Mouse (Mus musculus): Measurements from ENCODE around the gene Serbp1.

The Serbp1 gene

DNA sequence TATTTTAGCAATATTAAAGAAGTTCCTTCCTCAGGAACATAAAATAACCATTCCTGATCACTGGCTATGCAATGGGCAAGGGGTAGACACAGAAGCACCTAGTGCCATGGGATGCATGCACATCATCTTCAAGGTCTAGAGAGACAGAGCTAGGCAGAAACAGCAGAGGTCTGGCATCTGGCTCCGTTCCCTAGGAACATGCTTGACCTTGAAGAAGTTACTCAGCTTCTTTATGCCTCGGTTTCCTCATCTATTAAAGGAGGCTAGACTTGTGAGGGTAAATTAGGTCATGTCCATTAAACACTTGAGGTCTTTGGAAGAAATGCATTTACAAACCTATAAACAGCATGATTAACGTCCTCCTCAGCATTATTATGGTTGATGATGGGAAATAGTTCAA lies 2.3 kb upstream of the Serbp1 start:
- DNase-seq (ENCODE audit: low spot score): no peak

DNA sequence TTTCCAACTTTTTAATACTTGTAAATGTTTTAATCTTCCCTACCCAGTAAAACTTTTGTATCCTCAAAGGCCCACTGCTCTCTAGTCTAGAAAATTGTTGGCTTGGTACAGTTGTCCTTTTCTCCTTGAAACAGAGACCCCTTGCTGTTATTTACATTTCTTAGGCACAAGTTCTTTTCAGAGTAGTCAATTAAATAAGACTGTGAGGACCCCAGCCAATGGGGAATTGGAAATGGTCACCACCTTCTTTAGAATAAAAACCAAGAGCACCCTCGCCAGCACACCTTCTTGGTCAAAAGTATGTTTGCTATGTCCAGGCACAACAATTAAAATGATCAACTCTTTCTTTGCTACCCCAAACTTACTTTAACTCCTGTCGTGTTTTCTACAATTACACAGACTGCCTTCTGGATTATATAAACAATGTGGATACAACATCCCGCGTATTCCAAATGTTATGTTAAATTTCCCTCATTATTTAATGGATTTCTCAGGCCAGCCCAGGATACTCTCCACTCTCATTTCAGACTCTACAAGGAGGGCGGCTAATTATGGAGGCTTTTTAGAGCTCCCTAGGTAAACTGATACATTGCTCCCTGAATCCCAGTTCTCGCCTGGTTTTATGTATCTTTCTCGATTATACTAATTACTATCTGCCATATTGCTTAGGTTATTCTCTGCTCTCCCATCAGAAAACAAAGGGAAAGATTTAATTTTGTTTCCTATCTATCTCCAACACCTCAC lies 1.3 kb upstream of the Serbp1 start:
- DNase-seq (ENCODE audit: low spot score): no peak

DNA sequence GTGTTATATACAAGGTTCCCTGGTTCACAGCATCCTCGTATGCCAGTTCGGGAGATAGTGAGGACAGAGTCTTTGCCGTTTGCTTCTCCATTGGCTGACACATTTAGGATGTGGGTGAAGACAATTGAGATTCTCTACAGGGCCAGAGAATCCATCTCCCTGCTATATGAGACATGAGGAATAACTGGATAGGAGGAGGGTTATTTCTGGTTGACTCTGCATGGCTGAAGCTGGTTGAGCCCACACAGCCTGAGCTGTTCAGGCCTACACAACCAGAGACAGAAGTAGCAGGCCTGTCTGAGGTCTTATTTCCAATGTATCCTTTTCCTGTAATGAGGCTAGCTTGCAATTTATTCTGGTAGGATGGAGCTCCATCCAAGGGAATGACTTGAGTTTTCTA lies 3.3 kb downstream of the Serbp1 start:
- DNase-seq (ENCODE audit: low spot score): no peak

DNA sequence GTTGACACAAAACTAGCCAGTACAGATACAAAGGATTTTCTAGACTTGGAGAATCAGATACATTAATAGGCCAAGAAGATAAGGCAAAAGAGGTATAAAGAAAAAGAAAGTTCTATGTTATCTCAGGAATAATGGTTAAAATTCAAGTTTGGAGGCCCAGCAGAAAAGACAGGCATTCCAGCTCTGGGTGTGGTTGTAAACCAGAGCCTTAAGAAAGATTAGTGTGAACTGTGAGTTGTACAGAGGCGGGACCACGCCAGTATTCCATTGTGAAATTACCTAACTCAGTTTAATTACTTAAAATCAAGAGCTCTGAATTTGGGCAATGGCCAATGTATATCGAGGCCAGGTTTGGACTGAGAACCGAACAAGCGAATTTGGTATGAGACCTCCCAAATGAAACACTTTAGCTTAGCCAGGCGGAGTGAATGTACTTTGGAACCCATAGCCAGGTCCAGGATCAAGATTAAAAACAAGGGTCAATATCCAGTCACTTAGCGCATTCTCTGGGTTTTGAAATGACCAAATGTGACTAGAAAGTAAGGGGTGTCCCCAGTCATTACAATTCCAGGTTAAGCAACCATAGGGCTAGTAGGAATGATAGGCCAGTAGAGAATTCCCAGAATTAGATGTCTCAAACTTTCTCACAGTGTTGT lies 5.9 kb downstream of the Serbp1 start:
- no peak for DNase-seq (ENCODE audit: low spot score)

DNA sequence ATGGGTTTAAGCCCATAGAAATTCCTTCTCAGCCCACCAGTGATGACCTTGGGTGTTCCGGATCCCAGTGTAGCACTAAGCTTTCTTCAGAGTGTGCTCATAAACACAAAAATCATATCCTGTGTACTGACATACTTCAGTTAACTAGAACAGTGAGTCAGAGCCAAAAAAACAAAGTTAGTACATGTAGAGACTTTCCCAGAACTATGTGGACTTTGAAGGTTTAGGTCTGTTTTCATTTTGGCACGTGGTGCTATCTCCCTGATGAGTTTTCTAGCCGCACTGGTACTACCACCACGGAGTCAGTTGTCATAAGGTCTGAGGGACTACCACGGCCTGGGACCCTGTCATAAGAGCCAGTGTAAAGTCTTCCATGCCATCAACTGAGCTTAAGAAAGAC lies 6.5 kb downstream of the Serbp1 start:
- no peak for DNase-seq (ENCODE audit: low spot score)

DNA sequence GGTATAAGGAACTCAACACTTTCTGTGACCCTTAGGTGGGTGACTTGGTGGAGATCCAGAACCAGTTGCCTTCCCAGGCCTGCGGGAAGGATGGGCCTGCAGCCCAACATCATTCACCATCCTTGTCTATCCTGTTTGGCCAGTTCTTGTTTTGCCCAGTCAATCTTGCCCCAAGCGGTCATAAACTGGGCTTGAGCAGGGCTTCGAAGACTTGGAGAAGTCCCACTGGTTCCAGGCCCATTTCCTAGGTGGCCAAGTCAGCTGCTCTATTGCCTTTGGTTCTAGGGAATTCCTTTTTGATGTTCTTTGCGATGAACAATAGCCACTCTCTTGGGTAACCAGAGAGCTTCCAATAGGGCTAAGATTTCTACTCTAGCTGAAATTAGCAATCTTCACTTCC lies 13.1 kb downstream of the Serbp1 start:
- DNase-seq (ENCODE audit: low spot score): no peak

DNA sequence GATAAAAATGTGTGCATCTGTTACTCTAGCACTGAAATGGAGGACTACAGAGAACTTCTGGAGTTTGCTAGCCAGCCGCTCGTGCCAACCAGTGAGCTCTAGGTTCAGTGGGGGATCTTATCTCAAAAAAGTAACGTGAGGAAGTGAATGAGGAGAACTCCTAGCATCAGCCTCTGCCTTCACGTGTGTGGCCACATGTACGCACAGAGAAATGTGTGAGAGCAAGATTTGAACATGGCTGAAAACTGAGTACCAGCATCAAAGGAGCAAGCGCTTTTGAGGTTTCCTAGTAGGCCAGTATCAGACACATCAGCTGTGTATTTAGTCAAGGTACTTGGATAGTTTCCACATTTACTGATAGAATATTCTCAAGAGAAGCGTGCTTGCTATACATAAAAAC lies 27.0 kb downstream of the Serbp1 start:
- DNase-seq (ENCODE audit: low spot score): no peak

DNA sequence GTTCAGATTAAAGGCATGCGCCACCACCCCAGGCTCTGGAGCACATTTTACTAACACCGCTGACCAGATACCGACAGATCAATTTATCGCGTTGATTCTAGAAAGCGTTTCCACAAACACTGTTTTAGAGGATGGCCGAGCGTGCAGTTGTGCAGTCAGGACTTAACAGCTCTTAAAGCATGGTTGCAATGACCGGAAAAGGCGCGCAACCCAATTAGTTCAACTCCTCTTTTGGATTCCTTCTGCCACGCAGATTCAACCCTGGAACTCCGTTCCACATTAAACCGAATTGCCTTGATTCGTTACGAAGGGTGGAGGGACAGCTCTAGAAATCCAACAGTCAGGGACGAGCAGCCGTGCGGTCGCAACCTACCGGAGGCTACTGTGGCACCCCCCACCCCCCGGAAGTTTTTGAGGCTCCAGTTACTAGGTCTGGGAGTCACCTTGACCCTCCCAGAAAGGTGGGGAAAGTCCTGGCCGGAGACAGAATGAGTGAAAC lies 28.2 kb downstream of the Serbp1 start:
- DNase-seq (ENCODE audit: low spot score): peak; percentile 15

DNA sequence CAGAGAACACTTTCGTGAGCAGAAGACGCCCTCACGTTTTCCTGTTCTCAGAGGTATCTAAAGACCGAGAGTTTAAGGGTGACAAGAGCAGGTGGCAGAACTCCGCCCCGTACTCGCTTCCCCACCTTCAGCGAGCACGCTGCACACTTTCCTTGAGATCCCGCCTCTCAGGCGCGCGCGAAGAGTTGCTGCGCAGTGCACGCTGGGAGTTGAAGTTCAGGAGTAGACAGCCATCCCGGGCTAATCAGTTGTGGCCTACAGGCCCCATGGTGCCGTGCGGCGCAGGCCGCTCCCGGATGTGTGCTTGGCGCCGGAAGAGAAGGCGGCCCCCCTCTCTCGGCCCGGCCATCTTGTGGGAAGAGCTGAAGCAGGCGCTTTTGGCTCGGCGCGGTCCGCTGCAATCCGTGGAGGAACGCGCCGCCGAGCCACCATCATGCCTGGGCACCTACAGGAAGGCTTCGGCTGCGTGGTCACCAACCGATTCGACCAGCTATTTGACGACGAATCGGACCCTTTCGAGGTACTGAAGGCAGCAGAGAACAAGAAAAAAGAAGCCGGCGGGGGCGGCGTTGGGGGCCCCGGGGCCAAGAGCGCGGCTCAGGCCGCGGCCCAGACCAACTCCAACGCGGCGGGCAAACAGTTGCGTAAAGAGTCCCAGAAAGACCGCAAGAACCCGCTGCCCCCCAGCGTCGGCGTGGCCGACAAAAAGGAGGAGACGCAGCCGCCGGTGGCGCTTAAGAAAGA lies 28.9 kb downstream of the Serbp1 start:
- peak; percentile 95 for DNase-seq (ENCODE audit: low spot score)

DNA sequence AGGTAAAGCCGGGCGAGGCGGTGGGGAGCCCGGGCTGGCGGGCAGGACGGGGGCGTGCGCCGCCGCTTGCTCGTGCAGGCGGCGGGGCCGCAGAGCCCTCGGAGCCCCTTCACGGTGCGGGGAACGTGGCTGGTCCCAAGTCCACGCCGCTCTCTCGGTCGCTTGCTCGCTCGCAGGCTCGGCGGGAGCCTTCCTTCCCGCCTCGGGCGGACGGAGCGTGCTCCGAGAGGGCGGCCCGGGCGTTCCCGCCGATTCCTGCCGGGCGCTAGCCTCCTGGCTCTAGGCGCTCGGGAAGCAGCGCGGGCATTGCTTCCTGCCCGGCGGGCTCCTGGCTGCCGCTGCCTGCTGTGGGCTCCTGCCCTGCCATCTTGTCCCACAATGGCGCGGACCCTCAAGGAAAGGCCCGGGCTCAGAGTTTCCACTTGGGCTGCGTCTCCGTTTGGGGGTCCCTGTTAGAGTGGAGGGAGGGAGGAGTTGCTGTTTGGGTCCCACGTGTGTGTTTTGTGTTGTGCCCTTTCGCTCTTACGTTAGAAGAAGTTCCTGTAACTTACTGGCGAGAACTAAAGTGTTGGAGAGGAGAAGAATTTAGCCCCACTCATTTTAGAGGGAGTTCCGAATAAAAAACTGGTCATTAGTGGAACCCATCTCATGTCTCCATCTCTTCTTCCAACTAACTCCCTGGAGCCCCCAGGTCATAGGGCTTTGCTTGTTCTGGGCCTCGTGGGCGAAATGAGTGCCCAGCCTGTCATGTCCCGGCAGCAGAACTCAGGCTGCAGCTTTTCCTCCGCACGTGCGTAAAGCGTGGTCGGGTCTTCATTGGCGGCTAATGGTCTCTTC lies 29.6 kb downstream of the Serbp1 start:
- DNase-seq (ENCODE audit: low spot score): peak; percentile 43

DNA sequence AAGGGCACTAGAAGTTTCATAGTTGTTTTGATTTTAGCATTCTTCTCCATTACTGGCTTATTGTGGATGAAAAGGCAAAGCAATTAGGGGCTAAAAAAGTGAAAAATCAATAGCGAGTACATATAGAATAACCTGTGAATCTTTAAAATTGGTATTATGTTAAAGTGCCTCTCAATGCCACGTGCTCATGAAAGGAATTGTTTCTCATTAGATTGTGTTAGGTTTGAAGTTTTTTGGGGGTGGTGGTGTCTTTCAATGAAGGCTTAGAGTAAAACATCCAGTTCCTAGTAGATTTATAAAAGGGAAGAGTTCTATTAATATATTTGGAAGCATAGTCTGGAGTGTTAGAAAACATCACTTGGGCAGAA lies 30.3 kb downstream of the Serbp1 start:
- DNase-seq (ENCODE audit: low spot score): no peak

DNA sequence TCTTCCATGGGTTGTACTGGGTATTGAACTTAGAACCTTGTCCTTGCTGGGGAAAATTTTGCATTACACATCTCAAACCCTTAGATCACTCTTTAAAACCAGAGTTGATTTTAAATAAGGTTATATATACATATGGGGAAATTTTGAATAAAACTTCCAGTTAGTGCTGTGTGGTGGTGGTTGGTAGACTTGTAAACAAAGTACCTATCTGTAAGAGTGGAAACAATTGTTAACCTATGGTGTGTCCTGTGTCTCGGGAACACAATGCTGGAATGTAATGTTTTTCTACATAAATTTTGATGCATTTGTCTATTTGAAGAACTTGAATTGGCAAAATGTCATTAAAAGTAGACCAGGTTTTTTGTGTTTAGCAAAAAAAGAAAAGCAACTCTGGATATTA lies 31.0 kb downstream of the Serbp1 start:
- DNase-seq (ENCODE audit: low spot score): no peak

DNA sequence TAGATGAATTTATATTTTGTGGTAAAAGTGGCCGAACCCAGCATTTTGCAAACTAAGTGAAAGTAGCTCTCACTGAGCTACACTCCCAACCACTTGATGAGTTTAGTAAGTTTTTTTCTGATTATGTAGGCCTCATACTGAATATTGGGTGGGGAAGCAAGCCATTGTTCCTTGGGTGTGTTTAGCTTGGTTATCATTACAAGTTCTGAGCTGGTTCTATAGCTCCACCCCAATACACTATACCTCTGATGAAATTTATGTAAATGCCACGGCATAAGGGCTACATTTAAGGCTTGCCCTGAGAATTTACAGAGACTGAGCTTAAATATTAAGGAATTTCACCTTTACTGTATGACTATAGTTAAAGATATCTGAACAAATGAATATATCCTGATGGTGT lies 31.5 kb downstream of the Serbp1 start:
- no peak for DNase-seq (ENCODE audit: low spot score)

DNA sequence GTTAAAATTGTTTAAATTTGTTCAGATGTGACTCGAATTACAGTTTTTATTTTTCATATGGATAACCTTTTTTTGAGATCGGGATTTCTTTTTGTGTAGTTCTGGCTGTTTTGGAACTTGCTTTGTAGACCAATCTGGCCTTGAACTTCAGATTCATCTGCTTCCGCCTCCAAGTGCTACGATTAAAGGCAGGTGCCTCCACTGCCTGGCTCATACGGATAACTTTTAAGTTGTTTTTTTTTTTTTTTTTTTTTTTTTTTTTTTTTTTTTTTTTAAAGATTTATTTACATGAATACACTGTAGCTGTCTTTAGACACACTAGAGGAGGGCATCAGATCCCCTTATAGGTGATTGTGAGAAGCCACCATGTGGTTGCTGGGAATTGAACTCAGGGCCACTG lies 40.0 kb downstream of the Serbp1 start:
- DNase-seq (ENCODE audit: low spot score): no peak

DNA sequence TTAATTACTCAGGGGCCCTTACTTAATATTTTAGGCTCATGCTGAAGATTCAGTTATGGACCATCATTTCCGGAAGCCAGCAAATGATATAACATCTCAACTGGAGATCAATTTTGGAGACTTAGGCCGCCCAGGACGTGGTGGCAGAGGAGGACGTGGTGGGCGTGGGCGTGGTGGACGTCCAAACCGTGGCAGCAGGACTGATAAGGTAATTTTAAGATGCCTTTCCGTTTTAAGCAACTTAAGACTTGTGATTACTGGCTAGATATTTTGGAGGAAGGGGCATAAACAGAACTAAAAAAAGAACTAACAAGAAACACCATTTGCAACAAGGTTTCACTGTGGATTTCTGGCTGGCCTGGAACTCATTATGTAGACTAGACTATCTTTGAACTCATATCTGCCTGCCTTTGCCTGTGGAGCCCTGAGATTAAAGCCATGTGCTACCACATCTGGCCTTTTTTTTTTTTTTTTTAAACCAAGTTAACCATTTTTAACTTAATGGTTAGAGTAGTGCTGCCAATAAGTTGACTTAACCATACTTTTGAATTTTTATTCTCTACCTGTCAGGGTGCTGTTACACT lies 43.7 kb downstream of the Serbp1 start:
- no peak for DNase-seq (ENCODE audit: low spot score)

DNA sequence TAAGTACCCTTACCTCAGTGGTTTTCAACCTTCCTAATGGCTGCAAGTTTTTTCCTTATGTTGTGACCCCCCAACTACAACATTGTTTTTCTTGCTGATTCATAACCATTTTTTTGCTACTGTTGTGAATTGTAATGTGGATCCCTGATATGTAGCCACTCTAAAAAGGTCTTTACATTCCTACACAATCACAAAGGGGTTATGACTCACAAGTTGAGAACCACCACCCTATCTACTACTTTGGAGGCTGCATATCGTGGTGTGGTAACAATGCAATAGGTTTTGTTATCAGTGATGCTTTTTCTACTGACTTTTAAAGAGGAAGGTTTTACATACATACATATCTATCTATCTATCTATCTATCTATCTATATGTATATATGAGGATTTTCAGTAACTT lies 44.9 kb downstream of the Serbp1 start:
- no peak for DNase-seq (ENCODE audit: low spot score)

DNA sequence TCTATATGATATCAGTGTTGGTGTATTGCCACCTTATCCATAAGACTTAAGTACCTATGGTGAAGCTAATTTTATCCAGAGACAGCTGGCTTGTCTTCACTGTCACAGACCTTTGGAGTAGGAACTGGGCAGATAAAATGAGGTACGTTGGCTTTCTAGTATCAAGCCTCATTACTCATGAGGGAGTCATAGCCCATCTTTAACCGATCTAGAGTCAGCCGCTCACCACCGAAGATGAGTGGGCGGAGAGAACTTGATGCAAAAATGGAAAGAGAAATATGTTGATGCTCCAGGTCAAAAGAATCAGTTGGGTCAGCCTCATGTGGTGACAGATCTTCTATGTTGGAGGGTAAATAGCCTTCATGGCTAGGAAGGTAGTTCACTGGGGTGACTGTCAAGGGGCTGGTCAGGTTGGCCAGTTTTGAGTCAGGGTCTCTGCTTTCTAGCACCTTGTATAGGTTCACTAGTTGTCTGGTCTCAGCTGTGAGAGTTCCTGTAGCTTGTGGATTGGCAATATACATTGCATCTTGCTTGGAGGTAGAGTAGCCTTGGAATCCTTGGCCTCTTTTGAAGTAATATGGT lies 54.2 kb downstream of the Serbp1 start:
- no peak for DNase-seq (ENCODE audit: low spot score)

DNA sequence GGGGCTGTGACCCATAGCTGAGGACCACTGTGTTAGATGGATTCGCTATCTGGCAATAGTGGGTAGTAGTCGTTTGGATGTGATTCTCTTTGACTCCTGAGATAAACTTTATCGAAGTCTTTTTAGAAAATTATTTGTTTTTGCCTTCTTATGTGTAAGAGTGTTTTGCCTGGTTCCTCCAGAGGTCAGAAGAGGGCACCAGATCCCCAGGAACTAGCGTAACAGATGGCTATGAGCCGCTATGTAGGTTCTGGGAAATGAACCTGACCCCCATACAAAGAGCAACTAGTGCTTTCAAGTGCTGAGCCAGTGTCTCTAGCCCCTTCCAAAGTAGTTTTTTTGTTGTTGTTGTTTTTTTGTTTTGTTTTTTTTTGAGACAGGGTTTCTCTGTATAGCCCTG lies 58.1 kb downstream of the Serbp1 start:
- DNase-seq (ENCODE audit: low spot score): no peak

DNA sequence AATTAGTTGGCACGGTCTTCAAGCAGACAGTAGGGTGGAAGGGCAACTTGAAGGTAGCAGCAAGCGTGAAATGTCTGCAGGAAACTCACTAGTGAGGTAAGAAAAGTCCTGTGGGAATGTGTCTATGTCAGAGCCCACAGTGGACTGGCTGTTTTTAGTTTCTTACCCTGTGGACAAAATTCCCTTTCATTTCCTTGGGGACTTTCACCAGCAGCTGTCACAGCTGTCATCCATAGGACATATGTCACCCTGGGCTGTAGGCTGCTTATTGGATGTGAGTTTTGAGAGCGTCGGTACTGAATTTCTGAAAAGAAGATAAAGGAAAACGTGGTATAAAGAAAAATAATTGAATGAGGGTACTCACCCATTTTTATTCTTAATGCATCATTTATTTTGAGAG lies 60.8 kb downstream of the Serbp1 start:
- DNase-seq (ENCODE audit: low spot score): no peak

DNA sequence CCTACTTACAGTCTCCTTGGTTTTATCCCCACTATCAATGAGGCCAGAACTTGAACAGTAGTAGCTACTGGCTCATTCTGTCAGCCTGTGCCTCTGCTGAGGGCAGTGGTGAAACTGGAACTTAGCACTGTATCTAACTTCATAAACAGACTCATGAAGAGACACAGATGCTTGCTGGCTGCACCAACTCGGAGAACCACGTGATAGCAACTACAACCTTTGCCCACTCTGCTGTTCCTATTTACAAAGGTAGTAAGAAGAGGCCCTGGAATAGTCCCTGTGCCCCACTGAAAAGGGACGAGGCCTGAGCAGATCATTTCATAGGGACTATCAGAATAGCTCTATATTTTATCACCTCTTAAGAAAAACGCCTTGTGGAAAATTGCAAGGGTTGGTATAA lies 62.3 kb downstream of the Serbp1 start:
- DNase-seq (ENCODE audit: low spot score): no peak

DNA sequence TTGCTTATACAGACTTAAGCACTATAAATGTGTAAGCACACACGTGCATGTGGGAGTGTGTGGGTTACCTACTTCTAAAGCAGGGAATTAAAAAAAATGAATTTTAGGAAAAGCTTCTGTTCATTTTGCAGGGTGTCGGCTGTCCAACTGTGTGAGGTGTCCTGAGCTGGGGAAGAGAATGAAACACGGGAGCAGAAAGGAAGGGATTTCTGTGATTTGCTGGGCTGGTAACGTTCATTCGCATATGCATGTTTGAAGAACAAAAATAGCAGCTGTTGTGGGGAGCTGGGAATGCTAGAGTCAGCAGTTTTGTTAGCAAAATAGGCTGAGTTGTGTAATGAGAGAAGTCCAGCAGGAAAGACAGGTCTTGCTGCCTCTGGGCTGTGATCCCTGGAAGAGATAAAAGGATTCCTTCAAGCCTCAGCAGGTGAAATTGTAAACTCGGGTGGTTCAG lies 62.8 kb downstream of the Serbp1 start:
- no peak for DNase-seq (ENCODE audit: low spot score)
